Mouse (Mus musculus) lung, postnatal 14 days (tissue): ENCODE measurements around the gene Gm49403.
A peak's percentile ranks its signal among the peaks of the same experiment; 100 is the strongest.
"Not testable (repeated sequence)": the region's sequence is repeated elsewhere in the genome, so short reads cannot be mapped to it uniquely, and the experiment has no call there.

Experiments
- DNase-seq: peaks from one replicate; pipeline ENCODE4 v3.0.0; 2021

The Gm49403 gene

DNA sequence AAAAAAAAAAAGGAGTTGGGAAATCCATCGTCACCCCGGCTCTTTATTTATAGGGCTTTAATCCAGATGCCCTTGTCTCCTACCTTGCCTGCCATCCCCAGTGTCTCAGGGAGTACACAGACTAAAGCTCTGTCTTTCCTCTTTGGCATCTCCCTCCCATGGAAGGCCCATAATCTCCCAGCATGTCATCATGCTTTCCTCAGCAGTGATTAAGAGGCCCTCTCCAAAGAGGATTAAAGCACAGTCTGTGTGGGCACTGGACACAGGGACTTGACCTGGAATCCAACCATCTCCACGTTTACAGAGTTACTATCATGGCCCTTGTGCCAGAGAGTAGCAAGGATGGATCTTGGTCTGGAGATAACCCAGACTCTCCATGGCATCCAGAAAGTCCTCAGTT lies at the start of gene Gm49403, which contains the start of gene Lbhd1:
Gm49403 (plus strand) TSS at position 315 of the 400 bp plus-strand sequence.
Lbhd1 (plus strand) TSS at position 117 of the 400 bp plus-strand sequence.
- DNase-seq: no peak

DNA sequence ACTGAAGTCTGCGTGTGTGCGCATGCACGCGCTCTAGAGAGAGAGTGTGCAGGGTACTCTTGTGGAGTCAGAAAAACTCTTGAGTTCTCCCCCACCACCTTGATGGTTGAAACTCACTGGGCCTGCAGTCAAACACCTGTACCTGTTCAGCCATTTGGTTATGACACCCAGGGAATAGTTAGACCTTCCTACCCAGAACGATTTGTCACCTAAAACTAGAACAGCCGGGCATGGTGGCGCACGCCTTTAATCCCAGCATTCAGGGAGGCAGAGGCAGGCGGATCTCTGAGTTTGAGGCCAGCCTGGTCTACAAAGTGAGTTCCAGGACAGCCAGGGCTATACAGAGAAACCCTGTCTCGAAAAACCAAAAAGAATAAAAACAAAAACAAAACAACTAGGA lies 47.4 kb upstream of the Gm49403 start:
- not testable (repeated sequence) for DNase-seq

DNA sequence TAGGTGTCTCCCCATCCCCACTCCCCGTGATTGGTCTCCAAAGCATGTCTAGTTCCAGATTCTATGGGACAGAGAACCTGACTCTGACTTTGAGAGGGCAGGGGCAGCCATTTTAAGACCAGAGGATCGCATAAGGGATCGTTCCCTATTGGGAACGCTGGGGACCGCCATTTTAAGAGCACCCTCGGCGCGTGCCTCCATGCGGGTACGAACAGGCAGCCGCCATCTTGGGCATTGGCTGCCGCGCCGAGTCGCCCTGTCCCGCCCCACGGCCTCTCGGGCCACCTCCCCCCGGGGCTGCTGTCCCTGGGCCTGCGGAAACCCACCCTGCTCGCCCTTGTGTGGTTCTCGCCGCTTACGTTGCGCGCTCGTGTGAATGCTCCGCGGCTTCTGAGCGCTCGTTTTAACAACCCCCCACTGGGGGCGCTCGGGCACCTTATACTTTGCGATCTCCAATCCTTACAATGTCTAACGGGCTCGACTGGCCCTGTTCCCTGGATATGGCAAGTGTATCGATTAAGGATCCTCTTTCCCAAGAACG lies 46.4 kb upstream of the Gm49403 start, which contains the start of gene Bscl2:
Bscl2 (plus strand) TSS at position 217 of the 541 bp plus-strand sequence.
- DNase-seq: peak; percentile 82

DNA sequence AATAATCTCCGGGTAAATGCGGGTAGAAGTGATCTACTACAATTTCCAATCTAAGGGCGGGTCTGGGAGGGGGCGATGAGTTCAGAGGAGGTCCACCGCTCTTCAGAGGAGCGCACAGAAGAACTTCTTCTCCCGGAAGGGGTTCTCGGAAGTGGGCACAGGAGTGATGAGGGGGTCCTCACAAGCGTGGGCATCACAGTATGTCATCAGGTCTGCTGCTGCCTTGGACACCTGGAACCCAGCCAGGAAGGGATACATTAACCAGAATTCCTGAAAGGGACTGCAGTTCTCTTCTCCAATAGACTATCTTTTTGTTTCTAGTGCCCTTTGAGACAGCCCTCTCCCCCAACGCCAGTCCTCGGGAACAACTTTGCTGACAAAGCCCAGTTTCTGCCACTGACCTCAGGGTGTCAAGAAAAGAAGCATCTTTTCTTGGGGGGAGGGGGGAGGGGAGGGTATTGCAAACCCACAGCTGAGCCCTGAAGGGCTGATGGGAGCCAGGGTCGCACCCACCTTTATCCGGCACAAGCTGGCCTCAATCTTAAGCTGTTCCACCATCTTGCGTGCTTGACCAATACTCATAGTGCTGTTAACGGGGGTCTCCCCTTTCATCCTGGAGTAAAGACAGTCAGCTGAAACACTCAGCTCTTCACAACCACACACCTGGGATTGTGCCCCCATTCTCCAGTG lies 45.5 kb upstream of the Gm49403 start:
- DNase-seq: peak; percentile 33

DNA sequence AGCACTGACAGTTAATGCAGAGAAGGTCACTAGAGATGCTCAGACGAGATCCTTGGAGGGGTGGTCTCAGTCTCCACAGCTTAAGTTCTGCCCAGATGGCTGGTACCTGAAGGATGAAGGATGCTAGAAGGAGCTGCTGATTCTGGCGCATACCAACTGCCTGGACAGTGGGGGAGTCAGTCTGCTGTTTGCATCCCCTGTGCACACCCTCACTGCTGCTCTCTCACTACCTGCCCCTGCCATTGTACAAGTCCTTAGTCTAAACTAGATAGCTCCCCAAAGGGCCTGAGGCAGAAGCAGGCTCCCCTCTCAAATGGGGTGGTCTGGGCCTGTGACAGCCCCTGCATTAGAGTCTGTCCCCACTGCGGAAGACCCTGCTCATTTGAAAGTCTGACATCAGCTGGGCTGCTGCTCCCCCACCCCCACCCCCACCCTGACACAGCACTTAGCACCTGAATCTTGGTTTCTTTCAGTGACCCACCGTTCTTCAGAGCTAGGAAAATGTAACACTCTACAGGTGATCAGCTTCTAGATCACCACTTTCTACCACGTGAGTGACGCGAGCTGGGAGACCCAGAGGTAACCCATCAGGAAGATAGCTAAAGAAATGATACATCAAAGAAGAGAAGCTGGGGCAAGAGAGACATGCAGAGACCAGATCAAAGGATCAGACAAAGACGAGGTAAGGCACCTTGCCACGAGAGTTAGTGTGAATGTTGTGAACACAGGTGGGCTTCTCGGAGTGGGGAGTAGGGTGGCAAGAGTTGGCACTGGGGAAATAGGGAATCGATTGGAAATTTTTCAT lies 44.4 kb upstream of the Gm49403 start, which contains the start of gene Gng3:
Gng3 (minus strand) TSS at position 92 of the 805 bp plus-strand sequence.
- no peak for DNase-seq

DNA sequence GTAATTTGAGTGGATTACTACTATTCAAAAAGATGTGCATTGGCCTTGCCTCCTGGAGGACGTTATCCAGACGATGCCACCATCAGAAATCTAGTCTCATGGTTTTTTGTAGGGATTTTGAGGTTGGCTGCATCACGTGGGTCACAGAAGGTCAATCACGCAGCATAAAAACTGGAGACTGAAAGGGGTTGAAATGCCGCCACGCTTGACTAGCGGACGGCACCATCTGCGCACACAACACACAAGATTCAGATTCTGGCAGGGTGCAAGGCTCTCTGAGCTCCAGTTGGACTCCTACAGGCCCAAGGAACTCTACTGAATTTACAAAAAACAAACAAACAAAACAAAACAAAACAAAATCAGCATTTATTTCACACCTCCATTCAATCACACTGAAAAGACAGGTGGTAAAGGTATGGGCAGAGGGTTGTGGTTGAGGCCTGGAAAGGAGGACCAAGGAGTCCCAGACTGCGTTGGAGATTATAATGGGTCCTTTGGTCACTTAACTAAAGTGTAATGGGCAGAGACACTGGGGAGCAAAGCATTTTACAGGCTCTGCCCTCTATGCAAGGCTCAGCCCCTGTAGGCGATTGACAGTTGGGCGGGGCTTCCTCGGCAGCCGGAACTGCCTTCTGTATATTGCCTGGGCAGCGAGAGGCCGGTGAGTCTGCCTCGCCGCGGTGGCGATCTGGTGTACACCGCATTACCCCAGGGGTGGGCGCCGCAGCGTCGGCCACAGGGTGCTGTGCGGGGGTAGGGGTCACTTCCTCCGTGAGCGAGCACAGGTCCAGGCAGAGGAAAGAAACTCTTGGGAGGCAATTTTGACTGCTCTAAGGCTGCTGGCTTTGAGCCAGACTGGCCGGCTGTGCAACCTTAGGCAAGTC lies 43.6 kb upstream of the Gm49403 start:
- DNase-seq: peak; percentile 81

DNA sequence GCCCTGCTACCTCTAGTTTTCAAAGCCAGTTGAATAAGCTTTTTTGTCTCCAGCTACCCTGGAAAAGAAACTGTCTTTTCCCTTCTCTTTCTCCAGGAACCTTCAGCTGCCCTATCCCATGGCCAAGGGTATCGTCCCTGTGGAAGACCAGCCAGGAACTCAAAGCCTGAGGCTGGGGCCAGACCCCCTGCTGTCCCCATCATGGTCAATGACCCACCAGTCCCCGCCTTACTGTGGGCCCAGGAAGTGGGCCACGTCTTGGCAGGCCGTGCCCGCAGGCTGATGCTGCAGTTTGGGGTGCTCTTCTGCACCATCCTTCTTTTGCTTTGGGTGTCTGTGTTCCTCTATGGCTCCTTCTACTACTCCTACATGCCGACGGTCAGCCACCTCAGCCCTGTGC lies 42.7 kb upstream of the Gm49403 start:
- no peak for DNase-seq

DNA sequence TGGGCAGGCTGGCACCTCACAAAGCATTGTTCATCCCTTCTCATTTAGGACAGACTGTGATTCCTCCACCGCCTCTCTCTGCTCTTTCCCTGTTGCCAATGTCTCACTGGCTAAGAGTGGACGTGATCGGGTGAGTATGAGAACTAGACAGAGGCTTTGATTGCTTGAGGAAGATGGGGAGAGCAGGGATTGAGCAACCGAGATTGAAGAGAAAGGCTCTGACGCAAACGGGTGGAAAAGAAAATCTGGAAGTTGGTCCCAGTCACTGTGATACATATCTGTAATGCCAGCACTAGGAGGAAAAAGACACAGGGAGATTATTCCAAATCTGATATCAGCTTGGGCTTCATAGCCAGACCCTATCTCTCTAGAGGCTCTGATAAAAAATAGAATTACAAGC lies 40.8 kb upstream of the Gm49403 start:
- peak; percentile 38 for DNase-seq

DNA sequence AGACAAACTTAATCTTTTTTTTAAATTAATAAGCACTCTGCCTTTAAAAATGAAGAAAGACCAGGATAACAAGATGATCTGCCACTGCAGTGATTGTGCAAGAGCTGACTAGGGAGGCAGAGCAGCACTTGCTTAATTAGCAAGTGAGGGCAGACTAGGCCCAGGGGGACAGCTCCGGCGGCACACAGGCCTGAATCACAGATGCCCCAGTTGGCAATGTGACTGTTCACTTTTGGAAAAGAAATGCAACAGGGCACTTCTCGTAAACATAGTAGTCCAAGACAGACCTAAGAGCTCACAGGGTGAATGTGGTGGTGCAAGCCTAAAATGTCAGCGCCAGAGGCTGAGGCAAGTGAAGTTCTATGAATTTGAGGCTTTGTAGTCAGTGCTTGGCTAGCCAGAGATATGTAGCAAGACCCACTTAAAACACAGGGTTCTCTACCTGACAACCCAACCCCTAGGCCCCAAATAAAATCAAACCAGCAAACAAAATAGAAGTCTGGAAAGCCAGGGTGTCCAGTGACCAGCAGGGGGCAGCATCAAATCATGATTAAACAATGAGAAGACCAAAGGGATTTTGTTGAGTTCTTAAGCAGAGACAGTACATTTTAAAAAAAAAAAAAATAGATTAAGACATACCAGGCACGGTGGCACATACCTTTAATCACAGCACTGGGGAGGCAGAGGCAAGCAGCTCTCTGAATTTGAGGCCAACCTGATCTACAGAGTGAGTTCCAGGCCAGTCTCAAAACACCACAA lies 39.2 kb upstream of the Gm49403 start:
- DNase-seq: peak; percentile 90

DNA sequence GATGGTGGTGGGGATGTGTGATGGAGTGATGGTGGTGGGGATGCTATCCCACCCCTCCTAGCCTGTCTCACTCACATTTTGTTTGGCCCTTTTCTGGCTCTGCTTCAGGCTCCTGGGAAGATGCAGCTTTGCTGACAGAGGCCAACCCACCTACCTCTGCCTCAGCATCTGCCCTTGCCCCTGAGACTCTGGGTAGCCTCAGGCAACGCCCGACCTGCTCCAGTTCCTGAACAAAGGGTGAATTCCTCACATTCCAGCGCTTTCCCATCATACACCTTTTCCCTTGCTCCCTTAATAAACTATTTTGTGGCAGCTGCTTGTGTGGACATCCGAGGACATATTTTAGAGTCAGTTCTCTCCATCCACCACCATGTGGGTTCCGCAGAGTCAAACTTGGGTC lies 35.4 kb upstream of the Gm49403 start:
- DNase-seq: no peak

DNA sequence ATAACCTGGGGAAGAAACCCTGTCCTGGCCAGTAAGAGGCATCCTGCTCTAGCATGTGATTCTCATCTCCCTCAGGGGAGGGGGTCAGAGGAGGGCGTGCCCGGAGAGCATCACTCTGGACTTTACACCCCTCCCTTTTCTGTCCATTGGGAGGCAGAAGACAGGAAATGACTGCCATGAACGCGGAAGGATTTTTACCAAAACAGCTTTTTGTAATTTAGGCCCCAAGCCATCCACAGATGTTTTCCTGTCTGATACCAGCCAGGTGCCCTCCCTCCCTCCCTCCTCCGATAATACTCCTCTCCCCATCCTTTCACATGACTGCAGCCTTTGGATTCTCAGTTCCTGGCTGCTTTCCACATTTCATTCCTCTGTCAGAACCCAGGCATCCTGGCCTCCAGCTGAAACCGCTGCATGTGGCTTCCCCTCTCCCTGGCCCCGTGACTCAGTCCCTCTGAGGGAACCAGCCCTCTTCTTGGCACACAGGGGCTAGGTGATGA lies 33.3 kb upstream of the Gm49403 start, which contains the start of gene Lrrn4cl:
Lrrn4cl (plus strand) TSS at position 367 of the 500 bp plus-strand sequence.
- DNase-seq: no peak

DNA sequence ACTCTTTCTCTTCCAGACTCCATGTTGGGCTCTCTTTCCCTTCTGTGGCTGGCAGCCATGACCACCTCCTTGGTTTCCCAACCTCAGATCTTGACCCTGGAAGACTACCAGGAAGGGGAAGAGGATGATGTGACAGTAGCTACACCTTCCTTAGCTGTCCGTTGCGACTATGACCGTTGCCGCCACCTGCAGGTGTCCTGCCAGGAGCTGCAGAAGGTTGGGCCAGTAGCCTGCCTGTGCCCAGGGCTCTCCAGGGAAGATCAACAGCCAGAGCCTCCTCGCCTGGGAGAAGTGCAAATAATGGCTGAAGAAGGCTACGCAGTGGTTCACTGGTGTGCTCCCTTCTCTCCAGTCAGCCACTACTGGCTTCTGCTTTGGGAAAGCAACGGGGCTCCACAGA lies 32.1 kb upstream of the Gm49403 start:
- DNase-seq: peak; percentile 26

DNA sequence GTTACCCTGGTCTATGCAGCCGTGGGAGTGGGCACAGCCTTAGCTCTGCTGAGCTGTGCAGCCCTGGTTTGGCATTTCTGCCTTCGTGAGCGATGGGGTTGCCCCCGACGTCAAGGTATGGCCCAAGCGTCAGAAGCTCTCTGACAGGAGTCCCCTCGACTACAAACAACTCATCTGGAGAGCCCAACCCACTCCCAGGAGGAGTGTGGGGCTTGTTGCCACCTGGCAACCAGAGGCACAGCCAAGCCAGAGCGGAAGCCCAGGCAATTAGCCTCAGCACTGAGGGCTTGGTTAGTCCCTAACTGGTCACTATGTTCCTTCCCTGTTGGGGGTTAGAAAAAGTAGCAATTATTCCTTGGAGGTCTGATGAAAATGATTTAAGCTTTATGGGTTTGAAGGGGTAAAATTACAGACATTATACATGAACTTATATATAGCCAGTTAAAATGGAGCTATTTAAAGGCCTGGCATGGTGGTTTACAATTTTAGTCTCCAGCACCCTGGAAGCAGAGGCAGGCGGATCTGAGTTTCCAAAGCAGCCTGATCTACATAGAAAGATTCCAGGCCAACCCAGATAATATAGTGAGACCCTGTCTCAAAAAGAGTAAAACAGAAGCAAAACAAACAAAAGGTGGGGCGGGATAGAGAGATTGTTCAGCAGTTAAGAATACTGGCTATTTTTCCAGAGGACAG lies 31.3 kb upstream of the Gm49403 start:
- no peak for DNase-seq

DNA sequence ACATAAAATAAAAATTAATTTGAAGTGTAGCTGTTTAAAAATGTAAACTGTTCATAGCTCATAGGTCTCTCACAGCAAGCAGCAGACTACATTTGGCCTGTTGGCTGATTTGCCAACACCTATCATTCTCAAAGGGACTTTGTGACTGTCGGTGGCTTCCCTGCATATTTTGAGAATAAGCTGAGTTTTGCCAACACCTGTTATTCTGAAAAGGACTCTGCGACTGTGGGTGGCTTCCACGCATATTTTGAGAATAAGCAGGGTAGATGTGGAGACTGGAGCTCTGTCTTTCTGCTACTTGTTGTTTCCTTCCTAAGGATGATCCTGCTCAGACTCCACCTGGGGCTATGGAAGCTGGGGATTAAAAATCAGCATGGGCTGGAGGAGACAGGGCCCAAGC lies 30.6 kb upstream of the Gm49403 start:
- DNase-seq: no peak

DNA sequence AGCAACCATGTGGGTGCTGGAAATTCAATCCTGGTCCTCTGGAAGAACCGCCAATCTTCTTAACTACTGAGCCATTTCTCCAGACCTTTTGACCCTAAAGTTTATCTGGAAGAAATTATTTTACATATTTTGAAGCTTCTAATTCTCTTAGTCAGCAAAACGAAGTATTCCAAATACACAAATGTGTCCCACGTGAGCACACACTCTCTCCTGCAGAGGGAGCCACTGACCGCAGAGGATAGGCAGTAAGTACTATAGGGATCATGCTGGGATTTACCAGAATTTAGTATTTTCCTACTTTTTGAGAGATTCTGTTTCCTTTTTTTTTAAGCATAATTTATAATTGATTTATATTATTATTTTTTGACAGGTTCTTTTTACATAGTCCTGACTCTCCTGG lies 26.0 kb upstream of the Gm49403 start:
- peak; percentile 75 for DNase-seq

DNA sequence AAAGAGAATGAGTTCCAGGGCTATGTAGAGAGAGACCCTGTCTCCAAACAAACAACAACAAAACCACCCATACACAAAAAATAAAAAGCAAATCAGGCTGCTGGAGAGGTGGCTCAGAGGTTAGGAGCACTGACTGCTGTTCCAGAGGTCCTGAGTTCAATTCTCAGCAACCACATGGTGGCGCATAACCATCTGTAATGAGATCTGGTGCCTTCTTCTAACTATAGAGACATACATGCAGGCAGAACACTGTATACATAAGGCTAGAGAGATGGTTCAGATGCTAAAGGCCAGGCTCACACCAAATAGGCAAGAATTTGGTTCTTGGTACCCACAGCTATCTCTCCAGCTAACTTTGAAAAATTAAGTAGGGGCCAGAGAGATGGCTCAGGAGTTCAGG lies 24.7 kb upstream of the Gm49403 start:
- DNase-seq: peak; percentile 52

DNA sequence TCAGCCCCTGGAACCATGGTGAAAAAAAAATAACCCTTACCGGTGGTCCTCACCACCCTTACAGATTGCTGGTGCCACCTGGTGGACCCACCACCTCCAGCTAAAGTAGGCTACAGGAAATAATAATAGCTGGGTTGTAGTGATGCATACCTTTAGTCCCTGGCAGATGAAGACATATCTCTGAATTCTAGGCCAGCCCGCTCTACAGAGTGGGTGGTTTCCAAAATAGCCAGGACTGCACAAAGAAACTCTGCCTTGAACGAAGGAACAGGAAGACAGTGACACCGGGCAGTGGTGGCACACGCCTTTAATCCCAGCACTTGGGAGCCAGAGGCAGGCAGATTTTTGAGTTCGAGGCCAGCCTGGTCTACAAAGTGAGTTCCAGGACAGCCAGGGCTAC lies 19.5 kb upstream of the Gm49403 start:
- no peak for DNase-seq

DNA sequence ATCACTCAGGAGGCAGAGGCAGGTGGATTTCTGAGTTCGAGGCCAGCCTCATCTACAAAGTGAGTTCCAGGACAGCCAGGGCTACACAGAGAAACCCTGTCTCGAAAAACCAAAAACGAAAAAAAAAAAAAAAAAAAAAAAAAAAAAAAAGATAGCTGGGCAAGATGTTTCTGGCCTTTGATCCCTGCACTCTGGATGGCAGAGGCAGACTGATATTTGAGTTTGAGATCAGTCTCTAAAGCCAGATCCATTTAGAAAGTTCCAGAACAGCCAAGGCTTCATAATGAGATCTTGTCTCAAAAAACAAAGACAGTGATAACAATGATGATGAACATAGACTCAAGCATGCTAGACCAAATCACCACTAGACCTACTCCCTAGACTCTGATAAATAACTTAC lies 13.3 kb upstream of the Gm49403 start:
- not testable (repeated sequence) for DNase-seq

DNA sequence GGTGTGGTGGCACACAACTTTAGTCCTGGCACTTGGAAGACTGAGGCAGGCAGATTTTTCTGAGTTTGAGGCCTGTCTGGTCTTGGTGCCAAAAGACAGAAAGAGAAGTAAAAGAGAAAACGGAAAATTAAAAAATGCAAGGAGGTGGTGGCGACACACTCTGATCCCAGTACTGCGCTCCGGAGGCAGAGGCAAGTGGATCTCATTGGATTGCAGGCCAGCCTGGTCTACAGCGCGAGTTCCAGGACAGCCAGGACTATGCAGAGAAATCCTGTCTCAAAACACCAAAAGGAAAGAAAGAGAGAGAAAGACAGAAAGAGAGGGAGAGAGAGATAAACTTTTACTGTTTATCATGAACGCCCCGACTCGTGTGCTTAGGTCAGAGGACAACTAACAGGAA lies 12.9 kb upstream of the Gm49403 start:
- DNase-seq: no peak

DNA sequence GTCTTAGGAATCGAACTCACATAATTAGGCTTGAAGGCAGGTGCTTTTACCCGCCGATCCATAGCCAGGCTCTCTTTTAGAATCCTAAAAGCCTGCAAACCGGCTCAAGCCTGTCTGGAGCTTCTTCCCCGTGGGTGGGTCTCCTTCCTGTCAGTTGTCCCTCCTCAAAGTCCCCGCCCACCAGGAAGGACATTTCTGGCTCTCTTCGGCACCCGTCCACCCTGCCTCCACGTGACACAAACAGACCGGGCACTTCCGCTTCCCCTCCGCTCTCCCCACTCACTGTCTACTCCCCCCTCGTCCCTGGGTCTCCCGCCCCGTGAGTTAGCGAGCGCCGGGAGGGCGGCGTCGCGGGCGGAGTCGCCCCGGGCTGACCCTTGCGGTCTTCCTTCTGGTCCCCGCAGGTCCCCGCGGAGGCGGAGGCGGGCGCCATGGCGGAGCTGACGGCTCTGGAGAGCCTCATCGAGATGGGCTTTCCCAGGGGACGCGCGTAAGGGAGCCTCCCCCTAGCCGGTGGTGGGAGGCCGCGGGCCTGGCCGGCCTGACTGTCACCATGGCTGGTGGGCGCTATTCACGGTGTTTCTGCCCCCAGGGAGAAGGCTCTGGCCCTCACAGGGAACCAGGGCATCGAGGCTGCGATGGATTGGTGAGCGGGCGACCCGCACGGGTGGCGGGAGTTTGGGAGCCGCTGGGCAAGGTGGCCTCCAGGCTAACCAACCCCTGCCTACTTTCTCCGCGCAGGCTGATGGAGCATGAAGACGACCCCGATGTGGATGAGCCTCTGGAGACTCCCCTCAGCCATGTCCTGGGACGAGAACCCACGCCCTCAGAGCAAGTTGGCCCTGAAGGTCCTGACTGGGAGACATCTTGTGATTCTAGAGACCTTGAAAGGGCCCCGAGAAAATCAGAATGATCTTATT lies 12.2 kb upstream of the Gm49403 start, which contains the start of gene Ubxn1:
Ubxn1 (plus strand) TSS at position 230 of the 920 bp plus-strand sequence.
- peak; percentile 96 for DNase-seq
